Mouse (Mus musculus) liver, postnatal 0 days (tissue): ENCODE results near the gene Lrp2.

Experiments used
- CTCF ChIP-seq: sonication (generic); IDR thresholded peaks from 2 replicates; pipeline ENCODE4 v1.5.1; 2016; ENCODE audit warnings: antibody characterized with exemption, low read depth
- EP300 ChIP-seq: IDR thresholded peaks from 2 replicates; pipeline ENCODE4 v1.6.1; 2016; ENCODE audit warnings: antibody characterized with exemption, low read depth, mild to moderate bottlenecking

DNA sequence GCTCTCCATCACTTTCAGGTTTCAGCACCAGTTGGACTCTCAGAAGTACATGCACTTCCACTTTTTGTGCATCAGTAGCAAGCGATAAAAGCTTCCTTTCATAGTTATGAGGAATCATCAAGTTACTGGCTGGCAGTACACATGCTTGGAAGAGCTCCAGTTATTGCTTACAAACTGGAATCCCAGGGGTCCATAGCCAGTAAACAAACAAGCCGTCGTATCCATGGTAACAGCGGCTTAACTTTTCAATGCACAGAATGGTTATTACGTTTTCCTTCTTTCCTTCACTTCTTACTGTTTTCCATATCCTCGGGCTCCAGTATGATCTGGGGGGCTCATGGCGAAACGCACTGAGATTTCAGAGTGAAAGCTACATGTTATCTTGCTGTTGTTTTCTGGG is 7.7 kb downstream of the Lrp2 start:
- no peak for TF ChIP-seq CTCF
- no peak for TF ChIP-seq EP300
